Mouse (Mus musculus) CD8-positive naive resting alpha-beta T cell, adult 2 months (primary cell): Measurements from ENCODE around the gene 4930404N11Rik.

Experiments used
- DNase-seq, 2 experiments: peaks; one replicate each; pipeline ENCODE4 v3.0.0; 2022; ENCODE audit warnings: low read depth in 2 of 2, low spot score in 2 of 2

The 4930404N11Rik gene

GRCm38 (mm10) chr10:81402227-81402765 is 36.7 kb upstream of the 4930404N11Rik start:
- DNase-seq: no peak

GRCm38 (mm10) chr10:81401521-81402226 is 36.1 kb upstream of the 4930404N11Rik start:
- DNase-seq: no peak

GRCm38 (mm10) chr10:81401205-81401520 is 35.5 kb upstream of the 4930404N11Rik start:
- DNase-seq: no peak

GRCm38 (mm10) chr10:81400371-81401204 is 35.0 kb upstream of the 4930404N11Rik start:
- DNase-seq: no peak

GRCm38 (mm10) chr10:81399798-81400308 is 34.2 kb upstream of the 4930404N11Rik start:
- DNase-seq: no peak

- DNase-seq: no peak
These were observed 33.7 kb upstream of the 4930404N11Rik start for GRCm38 (mm10) chr10:81399296-81399695.

- no peak for DNase-seq
These were observed 31.1 kb upstream of the 4930404N11Rik start for GRCm38 (mm10) chr10:81396749-81397148.

- no peak for DNase-seq
These were observed 30.2 kb upstream of the 4930404N11Rik start for GRCm38 (mm10) chr10:81395865-81396264.

- DNase-seq: peak; percentile 64 to 74
These were observed 29.5 kb upstream of the 4930404N11Rik start for GRCm38 (mm10) chr10:81395127-81395526.

GRCm38 (mm10) chr10:81393456-81394063 is 27.9 kb upstream of the 4930404N11Rik start:
- no peak for DNase-seq

GRCm38 (mm10) chr10:81392781-81393185 is 27.2 kb upstream of the 4930404N11Rik start, which contains the start of gene Smim24:
Smim24 (plus strand) TSS chr10:81393051.
- DNase-seq: no peak

GRCm38 (mm10) chr10:81392270-81392669 is 26.7 kb upstream of the 4930404N11Rik start:
- DNase-seq: no peak

- DNase-seq: no peak
These were observed 25.0 kb upstream of the 4930404N11Rik start for GRCm38 (mm10) chr10:81390678-81390965.

- DNase-seq: peak; percentile 62 to 77
These were observed 24.4 kb upstream of the 4930404N11Rik start for GRCm38 (mm10) chr10:81389801-81390677.

- DNase-seq: no peak
These were observed 23.8 kb upstream of the 4930404N11Rik start for GRCm38 (mm10) chr10:81389373-81389772.

GRCm38 (mm10) chr10:81388505-81389055 is 23.0 kb upstream of the 4930404N11Rik start, which contains the start of gene Gm48552:
Gm48552 (plus strand) TSS chr10:81389005.
- DNase-seq: no peak

GRCm38 (mm10) chr10:81387716-81388115 is 22.1 kb upstream of the 4930404N11Rik start:
- DNase-seq: no peak

- DNase-seq: no peak
These were observed 20.1 kb upstream of the 4930404N11Rik start for GRCm38 (mm10) chr10:81385603-81386306.

- no peak for DNase-seq
These were observed 19.0 kb upstream of the 4930404N11Rik start for GRCm38 (mm10) chr10:81384605-81384982.
